Comparison of ENCODE assay signal across 38 mouse cellular contexts in the genomic region with DNA sequence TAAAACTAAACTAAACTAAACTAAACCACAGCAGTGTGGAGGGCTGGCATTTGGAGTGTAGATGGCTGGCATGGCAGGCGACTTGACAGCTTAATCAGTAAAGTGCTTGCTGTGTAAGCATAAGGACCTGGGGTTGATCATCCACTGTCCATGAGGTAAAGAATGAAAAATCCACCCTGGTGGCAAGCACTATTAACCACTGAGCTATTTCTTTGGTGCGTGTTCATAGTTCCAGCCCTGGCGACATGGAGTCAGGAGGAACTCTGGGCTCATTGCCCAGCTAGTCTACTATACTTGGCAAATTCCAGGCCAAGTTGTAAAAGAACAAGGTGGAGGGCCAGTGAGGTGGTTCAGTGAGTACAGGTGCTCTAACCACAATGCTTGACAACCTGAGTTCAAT. TPM values are rescaled to one million over a fixed set of nuclear protein-coding genes. Genes with fewer than 3 reads are reported as not detected.
DNase-seq lines count a peak whose midpoint lies in the region; ATAC-seq and TF ChIP-seq lines count a peak whose summit lies in the region.
"Had no signal": no experiment of that assay in that cellular context is flagged by ENCODE, and none has a peak within 500 bp of the region (broad histone marks: within the 10 kb centered on the region; RNA-seq: fewer than 3 reads in every experiment).

No protein-coding gene starts in this region.

- no peak overlapping the region for H3K4me2 ChIP-seq in kidney, embryonic 14.5 days (replicated peaks; ENCODE audit: low read depth, low read length)
- H3K4me2 ChIP-seq: embryonic facial prominence, embryonic 13.5 days; heart, embryonic 13.5 days; hindbrain, embryonic 13.5 days; neural tube, embryonic 15.5 days; stomach, embryonic 15.5 days had no signal

- ATAC-seq in kidney, embryonic 14.5 days (ENCODE audit: low FRiP score, low TSS enrichment), result no peak
- ATAC-seq: forebrain, embryonic 16.5 days; intestine, embryonic 16.5 days had no signal

- no peak overlapping the region for H3K9ac ChIP-seq in kidney, embryonic 14.5 days (ENCODE audit: low read depth, low read length)
- H3K9ac ChIP-seq: embryonic facial prominence, embryonic 13.5 days; heart, embryonic 13.5 days; hindbrain, embryonic 13.5 days; liver, embryonic 14.5 days; neural tube, embryonic 15.5 days; stomach, embryonic 15.5 days had no signal

- 96% methylated on average over 3 of the region's 3 CpGs for WGBS in kidney, embryonic 14.5 days

- intact Hi-C loops in heart, postnatal 25 days (cut with DNase I), result no loop called here
- intact Hi-C loops in left cerebral cortex, adult 2 months (cut with DNase I), result no loop called here

- DNase-seq in heart, adult 8-10 months (ENCODE audit: low spot score), result peak; percentile 30
- no peak for DNase-seq in heart, postnatal 25 days (ENCODE audit: low spot score)
- DNase-seq in kidney, adult 18-20 months, result peak; percentile 51
- peak; percentile 58 for DNase-seq in NIH3T3 (ENCODE audit: low read depth)
- peak; percentile 61 for DNase-seq in kidney, postnatal 14 days
- no peak for DNase-seq in neural tube, embryonic 10.5 days (ENCODE audit: extremely low spot score, low spot score)
- DNase-seq in left cerebral cortex, adult 2 months (ENCODE audit: extremely low spot score in 1 of 2, low spot score in 2 of 2), result no peak
- DNase-seq: adrenal gland, postnatal 25 days; cerebellum, adult 11-12 months; cerebellum, postnatal 10 days; left cerebral cortex, postnatal 4 days; lung, adult 2 months; lung, postnatal 10 days; midbrain, embryonic 14.5 days; right cerebral cortex, postnatal 25 days; thymus, postnatal 14 days had no signal

- H3K9me3 ChIP-seq in kidney, embryonic 14.5 days (ENCODE audit: control insufficient read depth, low read length), result no peaks in the 10 kb centered on the region
- H3K9me3 ChIP-seq: embryonic facial prominence, embryonic 13.5 days; forebrain, embryonic 10.5 days; heart, embryonic 13.5 days; hindbrain, embryonic 13.5 days; neural tube, embryonic 15.5 days; stomach, embryonic 15.5 days had no signal

- H3K27ac ChIP-seq in kidney, embryonic 14.5 days (ENCODE audit: low read depth, low read length), result no peak overlapping the region
- H3K27ac ChIP-seq in left cerebral cortex, adult 2 months, result no peak overlapping the region
- H3K27ac ChIP-seq: embryonic facial prominence, embryonic 13.5 days; forebrain, embryonic 10.5 days; heart, embryonic 13.5 days; hindbrain, embryonic 13.5 days; liver, embryonic 14.5 days; macrophage; neural tube, embryonic 15.5 days; stomach, embryonic 15.5 days had no signal

- TF ChIP-seq CTCF in left cerebral cortex, adult 2 months (IDR thresholded peaks at IDR 0.05), result no peak

- no peaks in the 10 kb centered on the region for H3K36me3 ChIP-seq in kidney, embryonic 14.5 days (ENCODE audit: control insufficient read depth, insufficient read depth, low read length)
- H3K36me3 ChIP-seq: embryonic facial prominence, embryonic 13.5 days; forebrain, embryonic 10.5 days; heart, embryonic 13.5 days; hindbrain, embryonic 13.5 days; neural tube, embryonic 15.5 days; stomach, embryonic 15.5 days had no signal

- no peaks in the 10 kb centered on the region for H3K4me1 ChIP-seq in kidney, embryonic 14.5 days (ENCODE audit: control insufficient read depth, insufficient read depth, low read length)
- H3K4me1 ChIP-seq: embryonic facial prominence, embryonic 13.5 days; forebrain, embryonic 10.5 days; heart, embryonic 13.5 days; hindbrain, embryonic 13.5 days; neural tube, embryonic 15.5 days; stomach, embryonic 15.5 days had no signal

- H3K27me3 ChIP-seq in kidney, embryonic 14.5 days (ENCODE audit: control insufficient read depth, insufficient read depth, low read length), result no peaks in the 10 kb centered on the region
- H3K27me3 ChIP-seq: embryonic facial prominence, embryonic 13.5 days; hindbrain, embryonic 13.5 days; neural tube, embryonic 15.5 days; stomach, embryonic 15.5 days had no signal

- H3K4me3 ChIP-seq in kidney, embryonic 14.5 days (ENCODE audit: low read length), result no peak overlapping the region
- H3K4me3 ChIP-seq in left cerebral cortex, adult 2 months, result no peak overlapping the region
- H3K4me3 ChIP-seq: embryonic facial prominence, embryonic 13.5 days; forebrain, embryonic 10.5 days; heart, embryonic 13.5 days; hindbrain, embryonic 13.5 days; neural tube, embryonic 15.5 days; stomach, embryonic 15.5 days had no signal

RNA-seq across cellular contexts. Expression of a gene that starts 14.0 kb away (rescaled TPM):
- under 1 TPM in 1 of 4 experiments, not detected in 3; 0.20 TPM for total RNA-seq in heart, adult 8-10 months (2022)
- total RNA-seq in heart, postnatal 25 days (2021), result not detected
- not detected in 2 replicates for polyA plus RNA-seq in kidney, embryonic 14.5 days (2014; fragmentation: Nextera tagmentation; extraction: Ambion mirVana)
- total RNA-seq in left cerebral cortex, adult 2 months (2021), result not detected
- total RNA-seq: adrenal gland, postnatal 25 days; gastrocnemius, adult 8-10 months; gastrocnemius, postnatal 4 days; layer of hippocampus, adult 8-10 months; layer of hippocampus, postnatal 25 days; left cerebral cortex, postnatal 4 days; MEL had no signal
- polyA plus RNA-seq: embryonic facial prominence, embryonic 13.5 days; forebrain, embryonic 16.5 days; midbrain, embryonic 14.5 days; neural tube, embryonic 15.5 days had no signal

RNA-seq across cellular contexts. Expression of a gene that starts 20.0 kb away (rescaled TPM):
- 100 to 1,000 TPM in 2 of 4 experiments, 10 to 100 TPM in 2; 65.8 to 155 (median 120) TPM for total RNA-seq in heart, adult 8-10 months (2022)
- 10 to 100 TPM; 47.1 to 80.7 TPM for total RNA-seq in heart, postnatal 25 days (2021)
- polyA plus RNA-seq in kidney, embryonic 14.5 days (2014; fragmentation: Nextera tagmentation; extraction: Ambion mirVana), result 0.19 and 1.2 TPM in 2 replicates
- total RNA-seq in left cerebral cortex, adult 2 months (2021), result under 1 TPM; 0.29 to 0.42 TPM

RNA-seq across cellular contexts. Expression of a gene that starts 40.3 kb away (rescaled TPM):
- 10 to 100 TPM; 29.1 to 35.0 (median 31.0) TPM for total RNA-seq in heart, adult 8-10 months (2022)
- total RNA-seq in heart, postnatal 25 days (2021), result 10 to 100 TPM; 26.1 to 29.5 TPM
- polyA plus RNA-seq in kidney, embryonic 14.5 days (2014; fragmentation: Nextera tagmentation; extraction: Ambion mirVana), result 32.8 and 36.8 TPM in 2 replicates
- total RNA-seq in left cerebral cortex, adult 2 months (2021), result 10 to 100 TPM; 24.4 to 24.7 TPM

RNA-seq across cellular contexts. Expression of a gene that starts 41.3 kb away (rescaled TPM):
- total RNA-seq in heart, adult 8-10 months (2022), result 100 to 1,000 TPM; 117 to 154 (median 134) TPM
- total RNA-seq in heart, postnatal 25 days (2021), result 100 to 1,000 TPM in 1 of 2 experiments, 10 to 100 TPM in 1; 90.6 to 107 TPM
- 29.7 and 37.1 TPM in 2 replicates for polyA plus RNA-seq in kidney, embryonic 14.5 days (2014; fragmentation: Nextera tagmentation; extraction: Ambion mirVana)
- total RNA-seq in left cerebral cortex, adult 2 months (2021), result 10 to 100 TPM in 1 of 2 experiments, 1 to 10 TPM in 1; 9.9 to 10.5 TPM

RNA-seq across cellular contexts. Expression of a gene that starts 58.4 kb away (rescaled TPM):
- total RNA-seq in heart, adult 8-10 months (2022), result not detected
- total RNA-seq in heart, postnatal 25 days (2021), result not detected
- not detected in 2 replicates for polyA plus RNA-seq in kidney, embryonic 14.5 days (2014; fragmentation: Nextera tagmentation; extraction: Ambion mirVana)
- under 1 TPM in 1 of 2 experiments, not detected in 1; 0.58 TPM for total RNA-seq in left cerebral cortex, adult 2 months (2021)
- total RNA-seq: adrenal gland, adult 18-20 months; adrenal gland, postnatal 25 days; common myeloid progenitor, adult 5-6 weeks; gastrocnemius, adult 8-10 months; gastrocnemius, postnatal 4 days; heart, postnatal 14 days; left cerebral cortex, postnatal 4 days; megakaryocyte-erythroid progenitor cell, adult 5-6 weeks; MEL; monocyte, adult 5-6 weeks had no signal
- polyA plus RNA-seq: embryonic facial prominence, embryonic 13.5 days; forebrain, embryonic 10.5 days; forebrain, embryonic 16.5 days; heart, embryonic 13.5 days; intestine, embryonic 16.5 days; limb, embryonic 14.5 days; liver, embryonic 14.5 days; lung, adult 2 months; macrophage had no signal

Comparison
In these comparisons a context has a peak if more than half of its experiments do, and no peak if none do; other contexts are left out.
1. DNase-seq: peak in heart, adult 8-10 months (single experiment), kidney, adult 18-20 months (single experiment), NIH3T3 (single experiment) and kidney, postnatal 14 days (single experiment); none in heart, postnatal 25 days (single experiment), neural tube, embryonic 10.5 days (single experiment) and left cerebral cortex, adult 2 months (0 of 2).
2. RNA of a gene that starts 20.0 kb away (total RNA-seq): 65.8 to 155 TPM in heart, adult 8-10 months and 47.1 to 80.7 TPM in heart, postnatal 25 days; 0.29 to 0.42 TPM in left cerebral cortex, adult 2 months; every median in the first group is over 10 times any median in the second.